Mouse (Mus musculus): Measurements from ENCODE around the gene Cpsf6. TPM values are rescaled to one million over a fixed set of nuclear protein-coding genes. Genes with fewer than 3 reads are reported as not detected.

Cpsf6 gene
- polyA plus RNA-seq, 1 experiment = 409 TPM

GRCm38 (mm10) chr10:117417470-117417767 is 37.6 kb upstream of the Cpsf6 start:
- TF ChIP-seq GATA1 (IDR thresholded peaks at IDR 0.05; ENCODE audit: low read length) = no peak

GRCm38 (mm10) chr10:117416636-117417469 is 37.0 kb upstream of the Cpsf6 start:
- no peak for TF ChIP-seq GATA1 (IDR thresholded peaks at IDR 0.05; ENCODE audit: low read length)

GRCm38 (mm10) chr10:117416095-117416494 is 36.3 kb upstream of the Cpsf6 start:
- no peak for TF ChIP-seq GATA1 (IDR thresholded peaks at IDR 0.05; ENCODE audit: low read length)

GRCm38 (mm10) chr10:117415364-117416057 is 35.7 kb upstream of the Cpsf6 start:
- no peak for TF ChIP-seq GATA1 (IDR thresholded peaks at IDR 0.05; ENCODE audit: low read length)

DNA sequence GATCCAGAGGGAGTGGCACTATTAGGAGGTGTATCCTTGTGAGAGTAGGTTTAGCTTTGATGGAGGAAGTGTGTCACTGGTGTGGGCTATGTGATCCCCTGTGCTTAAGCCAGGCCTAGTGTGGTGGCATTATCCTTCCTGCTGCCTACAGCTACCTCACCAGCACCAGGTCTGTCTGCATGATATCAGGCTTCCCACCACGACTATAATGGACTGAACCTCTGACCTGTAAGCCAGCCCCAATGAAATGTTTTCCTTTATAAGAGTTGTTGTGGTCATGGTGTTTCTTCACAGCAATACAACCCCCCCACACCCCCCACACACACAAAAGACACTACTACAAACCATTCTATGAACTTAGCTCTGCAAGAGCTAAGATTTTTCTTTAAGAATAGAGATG is 34.9 kb upstream of the Cpsf6 start:
- TF ChIP-seq GATA1 (IDR thresholded peaks at IDR 0.05; ENCODE audit: low read length) = no peak

- no peak for TF ChIP-seq GATA1 (IDR thresholded peaks at IDR 0.05; ENCODE audit: low read length)
Measured at GRCm38 (mm10) chr10:117413562-117414527, 34.0 kb upstream of the Cpsf6 start.

- no peak for TF ChIP-seq GATA1 (IDR thresholded peaks at IDR 0.05; ENCODE audit: low read length)
Measured at GRCm38 (mm10) chr10:117412474-117413057, 32.8 kb upstream of the Cpsf6 start.

DNA sequence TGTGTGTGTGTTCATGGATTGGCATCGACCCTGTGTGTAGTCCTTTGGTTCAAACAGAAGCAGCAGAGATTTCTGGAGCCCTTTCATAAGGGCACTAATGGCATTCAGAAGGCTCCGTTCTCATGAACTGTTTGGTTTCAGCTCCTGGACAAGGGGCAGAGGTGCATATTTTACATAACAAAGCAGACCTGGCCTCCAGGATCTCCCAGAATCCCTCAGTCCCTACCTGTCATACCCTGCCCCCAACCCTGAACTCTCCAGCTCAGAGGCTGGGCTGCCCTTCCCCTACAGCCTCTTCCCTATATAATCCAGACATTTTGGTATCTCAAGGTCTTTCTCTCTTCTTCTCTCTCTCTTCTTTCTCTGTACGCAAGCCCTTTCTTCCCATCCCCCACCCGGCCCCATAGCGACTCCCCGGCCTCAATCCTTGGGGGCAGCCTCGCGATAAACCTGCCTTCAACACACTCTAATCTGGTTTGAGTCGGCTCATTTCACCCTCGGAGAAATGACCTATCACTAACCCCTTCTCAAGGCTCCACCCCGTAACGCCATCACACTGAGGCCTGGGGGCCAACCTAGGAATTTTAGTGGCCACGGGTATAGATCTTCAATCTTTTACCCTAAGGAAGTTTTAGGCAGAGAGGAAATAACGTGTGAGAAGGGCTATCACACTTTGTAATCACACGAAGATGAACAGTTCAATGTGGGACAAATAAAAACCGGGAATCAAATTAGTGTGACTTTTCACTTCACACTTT is 32.1 kb upstream of the Cpsf6 start:
- TF ChIP-seq GATA1 (IDR thresholded peaks at IDR 0.05; ENCODE audit: low read length) = no peak

DNA sequence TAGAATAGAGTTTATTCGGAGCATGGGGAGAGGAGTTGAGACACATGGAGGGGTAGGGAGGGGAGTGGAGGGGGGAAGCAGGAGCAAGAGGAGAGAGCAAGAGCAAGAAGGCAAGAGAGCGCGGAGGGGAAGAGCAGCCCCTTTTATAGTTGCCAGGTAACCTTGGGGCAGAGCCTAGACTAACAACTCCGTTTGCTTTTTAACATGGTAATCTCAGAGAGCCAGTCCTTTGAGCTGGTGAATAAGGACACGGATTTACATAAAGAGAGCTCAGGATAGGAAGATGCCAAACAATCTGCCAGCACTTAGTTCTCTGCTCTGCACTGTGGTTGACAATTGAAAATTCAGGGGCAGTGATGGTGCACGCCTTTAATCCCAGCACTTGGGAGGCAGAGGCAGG is 31.3 kb upstream of the Cpsf6 start:
- no peak for TF ChIP-seq GATA1 (IDR thresholded peaks at IDR 0.05; ENCODE audit: low read length)

DNA sequence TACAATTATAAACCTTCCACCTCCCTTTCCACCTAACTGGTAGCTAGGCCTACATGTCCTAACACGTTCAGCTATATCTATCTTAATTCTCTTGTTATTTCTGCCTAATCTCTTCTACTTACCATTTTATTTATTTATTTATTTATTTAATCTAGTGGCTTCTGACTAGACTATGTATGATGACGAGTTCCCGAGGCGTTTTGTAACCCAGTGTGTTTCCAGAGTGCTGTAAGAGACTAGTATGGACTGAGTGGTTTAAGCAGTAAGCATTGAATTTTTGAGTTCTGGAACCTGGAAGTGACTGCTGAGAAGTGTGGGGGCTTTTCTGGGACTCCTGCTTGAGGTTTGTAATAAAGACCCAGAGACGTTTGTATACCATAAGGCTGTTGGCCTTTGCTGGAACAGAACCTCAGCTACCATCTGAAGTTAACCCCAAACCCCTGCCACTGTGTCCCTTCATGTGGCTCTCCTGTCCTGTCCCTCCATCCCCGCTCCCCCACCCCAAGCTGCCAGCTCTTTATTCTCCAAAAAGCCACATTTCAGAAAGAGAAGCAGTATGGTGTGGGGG is 30.8 kb upstream of the Cpsf6 start:
- no peak for TF ChIP-seq GATA1 (IDR thresholded peaks at IDR 0.05; ENCODE audit: low read length)

GRCm38 (mm10) chr10:117409373-117410354 is 29.8 kb upstream of the Cpsf6 start:
- TF ChIP-seq GATA1 (IDR thresholded peaks at IDR 0.05; ENCODE audit: low read length) = no peak

DNA sequence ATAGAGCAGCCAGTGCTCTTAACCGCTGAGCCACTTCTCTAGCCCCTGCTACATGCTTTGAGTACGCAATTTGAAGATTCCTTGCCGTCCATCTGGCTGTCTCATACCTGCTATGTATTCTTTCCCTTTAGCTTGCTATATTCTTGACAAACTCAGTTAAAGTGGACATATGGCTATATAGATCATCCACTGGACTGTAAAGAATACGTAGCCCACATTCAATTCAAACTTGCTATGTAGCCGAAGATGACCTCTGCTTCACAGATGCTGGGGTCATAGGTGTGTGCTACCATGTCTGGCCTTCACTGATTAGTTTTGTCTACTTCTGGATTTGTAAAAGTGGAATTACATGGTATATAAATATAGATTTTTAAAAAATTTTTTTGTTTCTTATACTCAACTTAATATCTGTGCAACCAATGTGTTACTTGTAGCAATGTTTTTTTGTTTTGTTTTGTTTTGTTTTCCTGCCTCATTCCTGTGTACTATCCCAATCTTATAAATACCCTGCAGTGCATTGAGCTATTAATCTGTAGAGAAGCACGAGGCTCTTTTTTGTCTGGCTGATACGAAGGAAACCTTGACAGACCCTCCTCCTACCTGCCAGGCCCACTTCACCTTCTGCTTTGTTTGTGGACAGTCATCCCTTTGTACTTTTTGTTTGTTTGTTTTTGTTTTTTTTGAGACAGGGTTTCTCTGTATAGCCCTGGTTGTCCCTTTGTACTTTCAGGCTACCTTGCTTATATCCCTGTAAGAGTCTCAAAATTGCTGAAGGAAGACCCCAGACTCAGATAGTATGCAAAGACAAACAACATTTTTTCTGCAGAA is 28.9 kb upstream of the Cpsf6 start:
- no peak for TF ChIP-seq GATA1 (IDR thresholded peaks at IDR 0.05; ENCODE audit: low read length)
